Mouse (Mus musculus): ENCODE results near the gene Pced1b. TPM values are rescaled to one million over a fixed set of nuclear protein-coding genes. Genes with fewer than 3 reads are reported as not detected.
A peak's percentile ranks its signal among the peaks of the same experiment; 100 is the strongest.
"Not testable (repeated sequence)": the region's sequence is repeated elsewhere in the genome, so short reads cannot be mapped to it uniquely, and the experiment has no call there.

Pced1b gene
- 10.7 TPM for polyA plus RNA-seq (2021)

DNA sequence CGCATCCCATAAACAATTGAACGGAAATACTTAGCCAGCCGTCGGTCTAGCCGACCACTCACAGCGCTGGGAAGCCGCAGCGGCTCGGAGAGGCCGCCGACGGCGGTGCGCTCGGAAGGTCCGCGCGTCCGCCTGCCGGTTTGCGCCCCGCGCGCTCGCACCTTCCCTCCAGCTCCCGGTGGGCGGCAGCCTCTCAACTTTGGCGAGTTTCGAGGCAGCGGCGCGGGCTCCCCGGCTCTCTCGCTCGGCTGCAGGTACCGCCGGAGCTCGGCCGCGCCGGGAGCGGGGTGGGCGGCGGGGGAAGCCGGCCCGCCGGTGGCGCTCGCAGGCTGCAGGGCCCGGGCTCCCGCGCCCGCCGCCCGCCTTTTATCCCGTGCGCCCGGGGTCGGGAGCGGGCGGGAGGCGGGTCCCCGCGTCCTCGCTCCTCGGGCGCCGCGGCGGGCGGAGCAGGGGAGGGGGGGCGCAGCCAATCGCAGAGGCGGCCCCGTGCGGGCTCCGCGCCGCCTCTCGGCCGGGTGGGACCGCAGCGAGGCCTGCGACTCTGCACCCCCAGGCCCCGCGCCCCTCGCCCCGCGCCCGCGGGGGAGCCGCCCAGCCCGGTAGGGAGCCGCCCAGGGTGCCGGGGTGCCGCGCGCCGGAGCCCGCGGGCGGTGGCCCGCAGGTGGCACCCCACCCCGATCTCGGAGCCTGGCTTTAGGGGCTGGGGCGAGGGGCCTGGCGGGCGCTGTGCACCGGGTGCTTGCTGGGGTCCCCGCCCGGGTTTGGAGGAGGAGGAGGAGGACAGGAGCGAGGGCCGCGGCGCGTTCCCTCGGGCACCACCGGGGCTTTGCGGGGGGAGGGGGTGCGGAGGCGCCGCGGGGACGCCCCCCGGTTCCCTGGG is at the start of gene Pced1b, which contains the start of gene Amigo2:
Pced1b (plus strand) TSS at position 197 of the 880 bp plus-strand sequence.
Amigo2 (minus strand) TSS at position 377 of the 880 bp plus-strand sequence.
- H3K27me3 ChIP-seq: no peaks in the 10 kb centered on the region
- peak; percentile 63 for TF ChIP-seq CTCF (IDR thresholded peaks at IDR 0.05)
- DNase-seq (ENCODE audit: low read depth, low spot score) (no peak), ATAC-seq (peak; percentile 76)
- ChIA-PET POLR2A (interaction anchor here (0.6 to 0.7 kb wide), 2 partner anchors 14 to 216 kb away, joined by 3 read pairs; no protein-coding TSS in a partner anchor), CTCF (interaction anchor here (1.4 to 1.6 kb wide), 2 partner anchors 23 to 417 kb away, joined by 4 read pairs; no protein-coding TSS in a partner anchor)
- in situ Hi-C loops (cut with MboI; ENCODE audit: low pct_unique_long_range_greater_than_20kb): no loop called here

DNA sequence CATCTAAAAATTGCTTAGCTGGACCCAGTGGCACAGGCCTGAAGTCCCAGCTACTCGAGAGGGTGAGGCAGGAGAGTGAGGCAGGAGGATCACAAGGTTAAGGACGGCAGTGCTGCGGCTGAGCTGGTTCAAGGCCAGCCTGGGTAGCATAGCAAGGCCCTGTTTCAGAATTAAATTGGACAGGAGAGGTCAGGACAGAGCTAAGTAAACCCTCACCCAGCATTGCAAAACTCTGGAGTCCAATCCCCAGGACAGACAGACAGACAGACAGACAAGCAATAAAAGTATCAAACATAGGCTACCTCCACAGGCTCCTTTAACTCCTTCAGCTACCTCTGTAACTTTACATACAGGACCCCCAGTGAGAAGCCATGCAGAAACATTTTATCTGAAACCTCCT is 42.0 kb upstream of the Pced1b start:
- ChIA-PET POLR2A (no interaction called here), CTCF (interaction anchor here (1.1 to 2.2 kb wide), 2 partner anchors 11 to 31 kb away, joined by 3 to 6 read pairs; no protein-coding TSS in a partner anchor)
- TF ChIP-seq CTCF (IDR thresholded peaks at IDR 0.05): no peak
- DNase-seq (ENCODE audit: low read depth, low spot score): no peak
- no peaks in the 10 kb centered on the region for H3K27me3 ChIP-seq
- in situ Hi-C loops (cut with MboI; ENCODE audit: low pct_unique_long_range_greater_than_20kb): no loop called here
- no peak for ATAC-seq

DNA sequence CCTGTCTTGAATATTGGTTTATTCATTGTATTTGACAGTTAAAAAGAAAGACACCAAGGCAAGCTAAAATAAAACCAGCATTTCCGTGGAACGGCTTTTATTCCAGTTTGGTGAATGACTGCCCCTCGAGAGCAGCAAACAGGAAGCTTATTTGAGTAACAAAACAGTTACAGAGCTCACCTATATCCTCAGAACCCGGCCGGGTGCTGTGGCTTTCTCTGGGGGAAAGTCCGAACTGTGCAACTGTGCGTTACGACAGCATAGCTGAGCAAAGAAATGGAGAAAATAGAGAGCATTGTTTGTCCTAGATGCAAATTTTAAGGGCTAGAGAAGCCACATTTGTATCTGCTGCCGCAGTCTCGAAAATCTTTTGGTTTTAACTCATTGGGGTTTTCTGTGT is 41.1 kb upstream of the Pced1b start:
- no peak for ATAC-seq
- CTCF ChIA-PET: interaction anchor here (1.7 to 2.2 kb wide), 2 partner anchors 12 kb away, joined by 5 to 6 read pairs; no protein-coding TSS in a partner anchor
- POLR2A ChIA-PET: no interaction called here
- DNase-seq (ENCODE audit: low read depth, low spot score): no peak
- in situ Hi-C loops (cut with MboI; ENCODE audit: low pct_unique_long_range_greater_than_20kb): no loop called here
- TF ChIP-seq CTCF (IDR thresholded peaks at IDR 0.05): no peak
- peaks cover 3% of the 10 kb centered on the region for H3K27me3 ChIP-seq

DNA sequence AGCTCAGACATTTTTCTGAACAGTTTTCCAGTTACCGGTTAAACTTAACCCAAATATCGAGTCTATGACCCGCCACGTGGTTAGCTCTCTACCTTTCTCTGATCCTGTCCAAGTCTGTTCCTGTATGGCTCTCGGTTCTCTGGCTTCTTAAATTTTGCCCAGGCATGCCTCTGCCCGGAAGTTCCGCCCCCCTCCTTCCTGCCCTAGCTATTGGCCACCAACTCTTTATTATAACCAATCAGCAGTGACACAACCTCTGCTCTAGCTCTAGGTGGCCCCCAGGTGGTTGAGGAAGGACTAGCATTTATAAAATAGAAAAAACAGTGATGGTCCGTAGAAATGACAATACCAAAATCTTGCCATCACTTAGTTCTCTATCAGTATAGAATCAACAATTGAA is 40.4 kb upstream of the Pced1b start:
- H3K27me3 ChIP-seq: peaks cover 8% of the 10 kb centered on the region
- POLR2A ChIA-PET: no interaction called here
- DNase-seq (ENCODE audit: low read depth, low spot score) (no peak), ATAC-seq (no peak)
- peak; percentile 28 for TF ChIP-seq CTCF (IDR thresholded peaks at IDR 0.05)
- in situ Hi-C loops (cut with MboI; ENCODE audit: low pct_unique_long_range_greater_than_20kb): no loop called here
- CTCF ChIA-PET: interaction anchor here (1.7 kb wide), 1 partner anchor 12 kb away, joined by 5 read pairs; no protein-coding TSS in a partner anchor

DNA sequence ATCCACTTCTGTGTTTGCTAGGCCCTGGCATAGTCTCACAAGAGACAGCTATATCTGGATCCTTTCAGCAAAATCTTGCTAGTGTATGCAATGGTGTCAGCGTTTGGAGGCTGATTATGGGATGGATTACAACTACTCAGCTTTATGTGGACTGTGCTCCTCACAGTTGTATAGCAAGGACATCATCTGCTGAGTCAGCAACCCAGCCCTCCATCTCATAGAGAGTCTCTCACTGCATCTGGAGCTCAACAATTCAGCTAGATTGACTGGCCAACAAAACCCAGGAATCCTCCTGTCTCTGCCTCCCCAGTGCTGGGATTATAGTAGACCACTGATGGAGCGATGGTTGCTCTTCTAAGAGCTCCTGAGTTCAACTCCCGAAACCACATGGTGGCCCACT is 37.2 kb upstream of the Pced1b start:
- peaks cover 12% of the 10 kb centered on the region for H3K27me3 ChIP-seq
- CTCF ChIA-PET; ATAC-seq; in situ Hi-C loops (cut with MboI; ENCODE audit: low pct_unique_long_range_greater_than_20kb); DNase-seq (ENCODE audit: low read depth, low spot score): not testable (repeated sequence)
- POLR2A ChIA-PET: interaction anchor here (0.5 kb wide), 1 partner anchor 226 kb away, joined by 4 read pairs; no protein-coding TSS in a partner anchor

DNA sequence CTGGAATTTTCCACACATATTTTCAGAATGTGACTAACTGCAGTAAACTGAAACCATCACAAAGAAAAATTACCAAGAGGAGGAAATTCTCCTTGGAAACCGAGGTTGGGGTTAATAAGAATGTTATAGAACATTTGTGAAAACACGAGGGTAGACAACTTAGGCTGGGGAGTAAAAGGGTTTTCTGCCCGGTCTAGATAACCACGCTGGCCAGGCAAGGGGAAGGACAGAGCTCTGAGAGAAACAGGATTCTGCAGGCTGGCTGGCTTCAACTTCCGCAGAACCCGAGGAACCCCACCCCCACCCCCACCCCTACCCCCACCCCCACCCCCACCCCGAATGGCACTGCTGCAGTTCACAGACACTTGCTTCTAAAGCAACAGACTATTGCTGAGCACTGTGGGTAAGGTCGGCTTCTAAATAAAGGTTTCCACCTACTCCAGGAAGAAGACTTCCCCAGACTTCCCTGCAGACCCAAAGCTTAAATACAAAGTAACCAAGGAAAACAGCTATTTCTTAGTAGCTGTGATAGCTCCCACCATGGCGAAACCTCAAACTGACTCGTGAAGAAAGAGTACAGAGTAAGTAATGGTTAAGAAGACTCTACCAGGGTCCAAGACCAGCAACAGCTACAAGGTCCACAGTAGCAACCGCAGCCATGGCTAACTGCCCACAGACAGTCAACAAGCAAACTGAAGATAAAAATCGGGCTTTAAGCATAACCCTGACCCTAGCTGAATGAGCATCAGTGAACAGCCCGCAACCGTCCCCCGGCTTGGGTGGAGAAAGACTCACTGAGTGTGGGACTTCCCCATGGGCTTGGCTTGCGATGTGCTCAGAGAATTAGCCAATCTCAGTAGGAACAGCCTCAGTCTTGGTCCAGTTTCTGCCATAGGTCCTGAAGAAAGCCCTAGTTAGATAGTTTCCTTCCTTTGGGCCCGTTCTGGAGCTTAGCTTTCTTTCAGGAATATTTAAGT is 34.1 kb upstream of the Pced1b start:
- ATAC-seq: no peak

DNA sequence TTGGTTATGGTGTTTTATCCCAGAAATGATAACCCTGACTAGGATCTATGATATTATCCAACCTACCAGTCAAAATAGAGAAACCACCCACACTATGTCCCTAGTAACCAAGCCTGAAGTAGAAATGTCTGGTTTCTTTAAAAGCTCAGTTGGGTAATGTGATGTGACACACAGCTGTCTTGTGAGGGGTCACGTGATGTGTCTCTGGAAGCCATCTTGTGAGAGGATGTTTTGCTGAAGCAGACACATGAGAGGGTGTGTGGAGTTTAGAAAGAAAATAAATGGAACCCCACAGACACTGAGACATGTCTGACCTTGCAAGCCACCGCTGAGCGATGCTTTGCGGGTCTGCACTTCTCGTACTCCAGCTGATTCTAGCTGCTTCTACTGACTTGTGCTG is 30.1 kb upstream of the Pced1b start:
- TF ChIP-seq CTCF (IDR thresholded peaks at IDR 0.05): no peak
- H3K27me3 ChIP-seq: peaks cover 2% of the 10 kb centered on the region
- in situ Hi-C loops (cut with MboI; ENCODE audit: low pct_unique_long_range_greater_than_20kb): no loop called here
- no peak for DNase-seq (ENCODE audit: low read depth, low spot score)
- CTCF ChIA-PET: no interaction called here
- ATAC-seq: no peak
- POLR2A ChIA-PET: no interaction called here

More for the DNA sequence above, 34.1 kb upstream of the Pced1b start:
- DNase-seq (ENCODE audit: low read depth, low spot score): no peak
- H3K27me3 ChIP-seq: peaks cover 12% of the 10 kb centered on the region
- ChIA-PET POLR2A (no interaction called here), CTCF (no interaction called here)
- TF ChIP-seq CTCF (IDR thresholded peaks at IDR 0.05): no peak
- in situ Hi-C loops (cut with MboI; ENCODE audit: low pct_unique_long_range_greater_than_20kb): no loop called here

DNA sequence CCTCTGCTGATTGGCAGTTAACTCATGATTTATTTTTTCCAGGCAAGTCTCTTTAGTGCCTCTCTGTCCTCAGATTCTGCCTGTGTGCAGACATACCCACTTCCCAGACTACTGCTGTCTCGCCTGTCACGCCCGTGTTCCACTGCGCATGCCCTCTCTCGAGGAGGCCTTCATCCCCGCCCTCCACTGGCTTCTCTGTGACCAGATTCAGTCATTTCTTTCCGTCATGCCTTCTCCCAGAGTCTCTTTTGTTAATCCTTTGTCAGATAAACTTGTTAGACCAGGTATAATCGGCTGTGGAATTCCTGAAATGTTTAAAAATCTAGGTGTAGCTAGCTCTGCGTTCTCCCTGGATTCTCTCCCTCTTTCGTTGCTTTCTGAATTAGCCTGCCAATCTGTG is 23.5 kb upstream of the Pced1b start:
- TF ChIP-seq CTCF (IDR thresholded peaks at IDR 0.05): no peak
- no peak for ATAC-seq
- no peaks in the 10 kb centered on the region for H3K27me3 ChIP-seq
- POLR2A ChIA-PET: no interaction called here
- DNase-seq (ENCODE audit: low read depth, low spot score): no peak
- CTCF ChIA-PET: no interaction called here
- in situ Hi-C loops (cut with MboI; ENCODE audit: low pct_unique_long_range_greater_than_20kb): no loop called here

DNA sequence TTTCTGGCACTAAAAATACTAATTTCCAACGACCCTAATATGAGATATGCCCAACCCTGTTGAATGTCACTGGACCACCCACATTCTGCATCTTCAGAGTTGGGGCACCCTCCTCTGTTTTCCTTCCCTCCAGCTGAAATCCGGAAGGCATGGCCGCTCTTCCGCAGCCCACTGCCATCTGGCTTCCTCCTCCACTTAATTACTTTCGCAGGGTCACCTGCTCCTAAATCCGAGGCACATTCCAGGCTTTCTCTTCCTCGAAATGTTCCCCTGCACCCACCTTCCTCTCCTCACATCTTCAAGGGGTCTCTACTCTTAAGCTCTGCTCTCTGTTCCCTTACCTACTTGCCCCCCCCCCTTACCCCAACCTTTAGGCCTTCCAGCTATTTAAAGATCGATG is 22.9 kb upstream of the Pced1b start:
- no peak for DNase-seq (ENCODE audit: low read depth, low spot score)
- in situ Hi-C loops (cut with MboI; ENCODE audit: low pct_unique_long_range_greater_than_20kb): no loop called here
- ChIA-PET POLR2A (no interaction called here), CTCF (no interaction called here)
- no peak for ATAC-seq
- H3K27me3 ChIP-seq: no peaks in the 10 kb centered on the region
- no peak for TF ChIP-seq CTCF (IDR thresholded peaks at IDR 0.05)

DNA sequence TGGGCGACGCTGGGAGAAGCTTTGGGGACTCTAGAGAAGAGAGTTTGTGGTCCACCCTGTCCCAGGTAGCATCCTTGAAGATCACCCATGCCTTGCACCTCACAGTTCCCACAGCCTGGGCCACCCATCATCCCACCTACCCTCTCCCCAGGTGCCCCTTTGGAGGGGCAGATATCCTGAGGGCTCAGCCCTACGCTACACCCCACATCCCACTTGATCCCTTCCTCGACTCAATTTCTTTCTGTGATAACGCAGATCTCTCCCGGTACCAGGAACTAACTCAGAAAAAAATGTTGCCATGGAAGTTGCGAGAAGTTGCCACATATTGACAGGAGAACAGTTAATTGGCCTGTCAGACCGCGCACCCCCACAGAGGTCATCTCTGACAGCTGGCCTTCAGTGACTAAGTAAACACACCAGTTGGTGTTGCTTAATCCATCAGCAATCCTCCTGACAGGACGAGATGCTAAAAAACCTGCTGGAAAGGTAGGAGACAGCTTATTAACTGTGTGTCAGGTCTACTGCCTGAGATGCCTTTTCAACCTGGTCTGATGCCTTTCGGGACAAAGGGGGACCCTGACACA is 17.3 kb upstream of the Pced1b start:
- POLR2A ChIA-PET: no interaction called here
- TF ChIP-seq CTCF (IDR thresholded peaks at IDR 0.05): no peak
- no peaks in the 10 kb centered on the region for H3K27me3 ChIP-seq
- in situ Hi-C loops (cut with MboI; ENCODE audit: low pct_unique_long_range_greater_than_20kb): no loop called here
- CTCF ChIA-PET: no interaction called here
- DNase-seq (ENCODE audit: low read depth, low spot score): no peak
- ATAC-seq: no peak

Measured in Patski (cell line).